Mouse (Mus musculus) heart, postnatal 4 days (tissue): Measurements from ENCODE around the gene Crocc2. TPM values are rescaled to one million over a fixed set of nuclear protein-coding genes. Genes with fewer than 3 reads are reported as not detected.
"Not testable (repeated sequence)": the region's sequence is repeated elsewhere in the genome, so short reads cannot be mapped to it uniquely, and the experiment has no call there.

Experiments
- DNase-seq: peaks from one replicate; pipeline ENCODE4 v3.0.0; 2021
- total RNA-seq, 2 experiments: library from RNA; stranded (reverse); gene quantifications; 2 replicates each; pipeline ENCODE4 v1.2.3; 2021

Gene Crocc2
- total RNA-seq, 2 experiments from 2014 or later, result 0.45 to 0.48 TPM

DNA sequence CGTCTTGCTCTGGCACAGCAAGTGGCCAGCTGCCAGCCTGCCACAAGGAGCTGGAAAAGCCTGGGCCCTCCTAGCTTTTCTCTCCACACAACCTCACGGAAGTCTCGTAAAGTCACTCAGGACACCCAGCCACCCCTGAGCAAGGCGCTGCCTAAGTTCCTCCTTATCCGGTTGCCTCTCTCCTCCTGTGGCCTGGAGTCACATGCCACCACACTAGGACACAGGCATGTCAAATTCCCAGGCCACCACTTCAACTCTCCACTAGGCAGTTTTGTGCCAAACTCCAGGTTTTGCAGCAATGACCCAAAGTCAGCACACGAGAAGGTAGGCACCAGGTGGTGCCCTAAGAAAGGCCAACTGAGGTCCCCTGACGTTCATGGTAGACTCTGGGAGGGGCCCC lies 5.9 kb upstream of the Crocc2 start:
- no peak for DNase-seq

DNA sequence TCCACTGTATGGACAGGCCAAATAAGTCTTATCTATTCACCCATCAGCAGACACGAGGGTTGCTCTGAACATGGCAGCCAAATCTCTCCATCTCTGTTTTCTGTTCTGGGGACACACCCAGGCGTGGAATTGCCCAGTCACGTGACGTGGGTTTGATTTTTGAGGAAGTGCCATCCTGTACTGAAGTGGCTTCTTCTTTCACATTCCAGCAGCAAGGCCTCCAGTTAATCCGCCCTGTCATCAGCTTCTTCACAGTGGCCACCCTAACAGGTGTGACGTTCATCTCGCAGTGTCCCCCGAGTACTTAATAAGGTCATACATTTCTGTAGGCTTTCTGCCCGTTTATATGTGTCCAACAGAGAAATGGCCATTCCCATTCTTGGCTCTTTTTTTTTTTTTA lies 3.1 kb upstream of the Crocc2 start:
- DNase-seq, result no peak

DNA sequence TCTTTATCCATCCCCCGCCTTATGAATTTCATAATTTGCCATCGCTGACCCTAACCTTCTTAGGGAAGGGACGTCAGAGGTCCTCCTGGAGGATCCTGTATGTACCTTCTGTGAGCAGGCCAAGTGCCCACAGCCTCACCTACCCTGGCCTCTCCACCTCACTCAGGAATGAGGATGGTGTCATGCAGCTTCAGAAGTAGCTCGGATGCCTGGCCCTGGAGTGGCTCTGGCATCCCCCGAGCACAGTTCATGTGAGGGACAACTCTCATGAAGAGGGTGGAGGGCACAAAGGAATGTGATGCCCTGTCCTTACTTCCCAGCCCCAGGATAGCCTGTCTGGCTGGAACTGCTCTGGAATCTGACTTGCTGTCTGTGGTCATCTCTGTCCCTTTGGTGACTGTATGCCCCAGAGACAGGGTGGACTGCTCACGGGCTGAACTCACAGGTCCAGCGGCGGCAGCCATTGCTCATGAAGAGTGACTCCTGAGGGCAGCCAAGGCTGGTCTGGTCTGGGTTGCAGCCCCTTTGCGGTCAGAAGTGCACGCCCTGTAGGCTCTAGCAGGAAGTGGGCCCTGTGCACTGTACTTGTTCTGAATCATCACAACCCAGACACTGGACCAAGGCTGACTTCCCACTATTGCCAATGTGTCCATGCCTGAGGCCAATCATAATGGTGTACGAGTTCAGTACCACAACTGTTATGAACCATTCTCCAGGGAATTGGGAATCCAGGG lies 2.0 kb upstream of the Crocc2 start:
- DNase-seq, result no peak

DNA sequence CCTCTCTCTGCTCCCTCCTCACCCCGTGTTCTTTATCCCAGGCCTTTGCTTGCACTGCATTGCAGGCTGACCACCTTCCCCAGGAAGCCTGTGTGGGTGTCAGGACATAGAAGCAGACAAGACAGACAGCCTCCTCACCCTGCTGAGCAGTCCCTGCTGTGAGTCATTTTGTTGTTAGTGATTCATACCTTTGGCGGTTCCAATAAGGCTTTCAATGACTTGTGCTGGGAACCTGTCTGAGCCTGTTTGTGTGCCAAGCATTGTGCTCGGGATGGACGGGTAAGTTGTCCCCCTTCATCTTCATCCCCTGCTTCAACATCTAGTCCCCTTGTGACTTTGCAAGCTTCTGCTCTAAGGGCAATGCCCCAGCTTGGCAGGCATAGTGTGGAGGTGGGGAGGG lies 5.1 kb downstream of the Crocc2 start:
- no peak for DNase-seq

DNA sequence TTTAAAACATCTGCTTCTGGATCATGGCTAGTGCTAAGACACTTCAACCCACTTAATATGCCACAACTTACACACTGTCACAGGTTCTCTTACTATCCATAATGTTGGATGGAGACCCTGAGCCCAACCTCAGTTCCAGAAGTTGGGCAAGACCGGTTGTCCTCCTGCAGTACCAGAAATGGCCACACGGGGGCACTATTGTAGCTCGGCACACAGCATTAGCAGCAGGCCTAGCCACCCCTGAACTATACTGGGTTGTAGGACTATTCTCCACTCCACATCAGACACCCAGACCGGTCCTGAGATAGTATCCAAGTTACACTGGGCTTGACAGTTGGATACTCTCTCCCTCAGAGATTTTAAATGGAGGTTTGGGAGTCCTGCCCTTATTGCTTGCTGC lies 5.9 kb downstream of the Crocc2 start:
- DNase-seq, result peak; percentile 91

DNA sequence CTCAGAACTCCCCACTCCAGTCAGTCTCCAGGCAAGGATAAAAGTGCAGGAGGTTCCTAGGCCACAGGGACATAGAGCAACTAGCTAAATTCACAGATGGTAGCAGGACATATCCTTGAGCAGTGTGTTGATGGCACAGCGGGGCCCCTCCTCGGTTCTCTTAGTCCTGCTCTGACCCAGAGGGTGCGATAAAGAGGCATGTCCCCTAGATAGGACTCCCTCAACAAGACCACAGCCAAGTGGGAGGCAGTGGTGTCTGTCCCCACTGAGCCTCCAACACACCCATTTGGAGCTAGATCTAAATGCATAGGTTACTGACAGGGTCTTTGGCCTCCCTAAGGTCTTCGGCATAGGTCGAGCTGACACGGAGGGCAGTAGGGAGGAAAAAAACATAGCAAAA lies 7.3 kb downstream of the Crocc2 start:
- DNase-seq, result no peak

DNA sequence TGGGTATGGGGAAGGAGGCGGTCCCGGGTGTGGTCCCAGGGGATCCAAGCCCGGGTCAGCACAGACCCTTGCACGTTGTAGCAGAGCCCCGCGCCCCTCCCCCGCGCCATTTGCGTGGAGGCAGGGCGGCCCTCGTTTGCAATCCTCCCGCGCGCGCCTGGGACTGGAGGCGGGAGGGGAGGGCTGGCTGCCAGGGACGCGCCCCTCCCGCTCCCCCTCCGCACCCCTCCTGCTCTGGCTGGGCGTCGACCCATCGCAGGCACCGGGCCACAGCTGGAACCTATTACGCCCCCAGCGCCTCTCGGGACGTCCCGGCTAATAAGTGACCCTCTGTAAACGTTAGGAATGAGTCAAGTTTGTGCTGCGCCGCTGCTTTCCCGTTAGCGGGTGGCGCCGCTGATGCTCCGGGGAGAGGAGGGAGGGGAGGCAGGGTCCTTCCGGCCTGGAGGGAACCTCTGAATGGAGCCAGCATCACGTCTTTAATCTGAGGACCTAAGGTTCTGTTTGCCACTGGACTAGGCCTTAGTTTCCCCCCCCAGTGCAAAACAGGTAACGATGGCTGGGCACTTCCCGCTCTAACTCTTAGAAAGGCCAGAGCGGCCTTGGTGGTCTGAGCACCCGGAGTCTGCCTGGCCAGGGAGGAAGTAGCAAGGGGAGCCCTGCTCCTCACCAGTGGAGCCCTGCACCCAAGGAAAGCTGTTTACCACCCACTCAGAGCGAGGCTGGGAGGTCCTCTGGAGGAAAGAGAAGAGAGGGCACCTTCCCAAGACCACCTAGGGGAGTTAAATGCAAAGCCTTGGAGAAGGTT lies 8.2 kb downstream of the Crocc2 start:
- peak; percentile 81 for DNase-seq

DNA sequence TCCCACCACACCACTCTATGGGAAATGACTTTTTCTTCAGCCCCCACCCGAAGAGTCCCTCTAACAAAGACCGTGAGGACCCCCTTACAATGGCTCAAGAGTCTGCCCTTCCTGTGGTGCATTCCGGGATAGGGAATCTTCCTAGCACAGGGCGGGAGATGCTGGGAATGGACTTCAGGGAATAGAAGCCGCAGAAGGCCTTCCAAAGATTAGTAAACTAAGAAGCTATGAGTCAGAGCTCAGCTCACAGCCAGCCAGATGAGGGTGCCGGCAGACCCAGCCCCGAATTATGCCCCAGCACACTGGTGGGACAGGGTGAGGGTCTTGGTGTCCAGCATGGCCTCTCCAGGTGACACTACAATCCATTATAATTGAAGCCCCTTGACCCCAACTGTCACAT lies 13.8 kb downstream of the Crocc2 start:
- DNase-seq, result no peak

DNA sequence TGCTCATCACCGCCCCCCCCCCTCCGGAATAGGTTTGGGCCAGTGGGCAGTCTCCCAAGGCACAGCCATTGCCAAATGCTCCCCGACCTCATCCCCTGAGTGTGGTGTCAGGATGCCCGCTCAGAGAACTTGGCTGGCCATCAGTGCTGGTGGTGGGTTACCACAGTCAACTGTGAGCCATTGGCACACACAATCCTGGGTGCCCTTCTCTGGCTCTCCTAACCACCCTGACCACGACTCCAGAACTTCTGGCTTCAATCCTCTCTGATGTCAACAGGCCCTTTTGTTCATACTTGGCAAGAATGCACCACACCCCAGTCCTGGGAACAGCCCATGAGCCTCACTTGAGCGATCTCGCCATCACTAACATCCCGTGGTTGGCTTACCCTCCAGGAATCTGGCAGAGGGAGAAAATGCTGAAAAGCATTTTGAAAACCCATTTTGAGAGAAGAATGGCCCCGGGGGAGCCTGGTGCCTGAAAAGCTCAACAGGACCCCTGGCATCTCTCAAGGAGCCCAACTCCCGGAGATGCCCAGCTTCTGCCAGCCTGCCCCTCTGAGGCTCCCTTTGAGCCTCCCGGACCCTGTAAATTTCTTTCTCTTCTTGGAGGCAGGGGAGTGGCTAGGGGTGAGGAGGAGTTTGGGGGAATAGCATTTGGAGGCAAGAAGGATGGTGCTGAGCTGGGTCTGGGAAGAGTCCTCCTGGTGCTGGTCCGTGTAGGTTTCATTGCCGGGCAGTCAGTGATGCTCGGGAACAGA lies 15.7 kb downstream of the Crocc2 start:
- DNase-seq, result no peak

DNA sequence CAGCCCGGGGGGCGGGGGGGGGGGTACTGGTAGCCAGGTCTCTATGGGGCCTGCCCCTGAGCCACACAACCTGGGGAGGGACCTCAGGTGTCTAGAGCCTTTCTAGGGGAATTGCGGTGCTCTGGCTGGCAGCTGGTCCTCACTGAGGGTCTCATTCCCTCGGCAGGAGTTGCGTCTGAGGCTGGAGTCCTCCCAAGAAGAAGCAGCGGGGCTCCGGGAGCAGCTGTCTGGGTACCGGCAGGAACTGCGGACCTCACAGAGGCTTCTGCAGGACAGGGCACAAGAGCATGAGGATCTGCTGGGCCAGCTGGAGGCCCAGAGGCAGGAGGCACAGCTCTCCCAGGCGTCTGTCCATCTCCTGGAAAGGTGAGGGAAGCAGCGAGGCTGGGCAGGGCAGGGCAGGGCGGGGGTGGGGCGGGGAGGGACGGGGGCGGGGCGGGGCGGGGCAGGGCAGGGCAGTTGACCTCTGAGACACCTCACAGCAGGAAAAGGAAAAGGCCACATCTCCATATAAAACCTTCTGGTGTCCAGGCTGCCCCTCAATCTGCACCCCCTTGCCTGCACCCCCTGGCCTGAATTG lies 22.3 kb downstream of the Crocc2 start:
- no peak for DNase-seq

DNA sequence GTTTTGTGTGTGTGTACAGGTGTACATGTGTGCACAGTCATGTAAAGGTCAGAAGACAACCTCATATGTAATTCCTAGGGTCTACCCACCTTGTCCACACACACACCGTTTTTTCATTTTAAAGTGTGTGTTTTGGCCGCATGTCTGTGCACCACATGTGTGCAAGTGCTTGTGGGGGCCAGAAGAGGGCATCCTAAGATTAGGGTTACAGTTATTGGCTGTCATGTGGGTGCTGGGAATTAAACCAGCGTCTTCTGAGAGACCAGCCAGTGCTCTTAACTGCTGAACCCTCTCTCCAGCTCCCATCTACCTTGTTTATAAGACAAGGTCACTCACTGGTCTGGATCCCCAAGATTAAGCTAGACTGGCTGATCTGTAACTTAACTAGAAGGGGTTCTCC lies 26.4 kb downstream of the Crocc2 start:
- DNase-seq, result no peak

DNA sequence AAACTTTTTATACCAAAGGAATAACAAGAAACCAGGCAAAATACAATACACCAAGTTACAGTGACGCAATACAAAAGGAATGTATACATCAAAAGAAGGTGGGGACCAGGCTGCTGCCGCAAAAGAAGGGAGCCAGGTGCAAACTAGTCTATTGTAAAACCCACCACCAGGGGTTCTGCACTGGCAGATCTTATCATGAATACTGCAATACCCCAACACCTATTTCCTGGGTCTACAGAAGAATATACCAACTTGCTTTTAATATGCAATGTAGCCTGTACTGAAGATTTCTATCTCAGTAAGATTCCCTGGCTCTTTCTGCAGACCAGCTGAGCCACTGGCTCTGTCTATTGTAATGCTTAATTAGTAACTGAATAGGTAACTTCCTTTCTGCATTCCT lies 28.9 kb downstream of the Crocc2 start:
- not testable (repeated sequence) for DNase-seq

DNA sequence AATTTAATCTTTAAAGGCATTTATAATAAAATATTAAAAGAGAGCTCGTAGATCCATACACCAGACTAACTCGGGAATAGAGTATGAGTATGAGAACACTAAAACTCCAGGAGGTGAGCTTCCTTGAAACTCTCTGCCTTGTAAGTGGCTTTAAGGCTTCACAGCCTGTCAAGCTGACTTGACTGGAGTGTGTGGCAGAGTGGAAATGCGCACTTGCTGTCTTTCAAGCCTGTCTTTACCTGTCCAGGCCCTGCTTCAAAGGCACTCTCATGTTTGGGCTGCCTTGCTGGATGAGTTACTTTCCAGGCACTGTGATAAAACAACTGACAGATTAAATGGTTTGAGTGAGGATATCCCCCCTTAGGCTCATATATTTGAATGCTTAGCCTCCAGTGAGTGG lies 29.4 kb downstream of the Crocc2 start:
- no peak for DNase-seq

DNA sequence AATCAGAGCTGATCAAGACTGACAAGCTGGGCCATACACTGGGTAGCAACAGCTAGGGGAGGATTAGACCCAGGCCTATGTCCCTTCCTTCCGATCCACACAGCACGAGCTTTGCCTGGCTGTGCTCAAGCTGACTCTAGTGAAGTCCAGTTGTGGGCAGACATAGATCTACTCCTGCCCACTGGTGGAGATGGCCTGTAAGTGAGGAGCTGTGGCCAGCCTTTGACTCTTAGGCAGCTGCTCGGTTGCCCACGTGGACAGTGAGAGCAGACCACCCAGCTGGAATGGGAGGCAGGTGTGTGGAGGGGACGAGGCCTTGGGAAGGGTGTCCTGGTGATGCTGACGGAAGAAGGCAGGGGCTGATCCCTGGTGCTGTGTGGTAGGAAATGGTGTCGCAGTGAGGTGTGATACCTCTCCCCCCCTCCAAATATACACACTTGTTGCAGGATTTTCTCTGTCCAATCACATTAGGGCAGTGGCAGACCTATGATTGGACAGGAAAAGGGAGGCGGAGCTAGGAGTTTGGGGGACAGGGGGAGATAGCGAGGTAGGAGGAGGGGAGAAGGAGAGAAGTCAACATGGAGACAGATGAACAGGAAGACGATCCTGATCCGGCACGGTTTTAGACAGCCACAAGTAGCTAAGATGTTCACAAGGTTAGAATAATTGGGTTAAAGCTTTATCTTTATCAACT lies 37.9 kb downstream of the Crocc2 start:
- no peak for DNase-seq

DNA sequence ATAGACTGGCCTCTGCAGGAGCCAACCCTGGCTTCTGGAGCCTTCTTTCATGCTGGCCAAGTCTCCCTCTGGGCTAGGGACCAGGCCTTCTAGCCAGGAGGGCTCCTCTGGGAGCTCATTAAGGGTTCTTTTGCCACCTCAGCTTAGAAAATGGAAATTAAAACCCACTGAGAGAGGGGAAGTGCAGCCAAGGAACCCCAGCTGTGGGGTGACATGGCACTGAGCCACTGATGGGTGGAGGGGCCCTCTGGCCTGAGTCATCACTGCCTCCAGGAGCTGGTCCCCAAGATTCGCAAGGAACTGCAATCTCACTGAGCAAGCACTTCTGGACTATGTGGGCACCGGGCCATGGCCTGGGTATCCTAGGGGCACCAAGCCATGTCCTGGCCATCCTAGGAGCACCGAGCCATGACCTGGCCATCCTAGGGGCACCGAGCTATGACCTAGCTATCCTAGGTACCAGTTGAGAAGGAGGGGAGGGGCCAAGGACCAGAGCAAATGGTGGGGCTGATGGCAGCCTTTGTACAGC lies 39.1 kb downstream of the Crocc2 start:
- DNase-seq, result no peak

DNA sequence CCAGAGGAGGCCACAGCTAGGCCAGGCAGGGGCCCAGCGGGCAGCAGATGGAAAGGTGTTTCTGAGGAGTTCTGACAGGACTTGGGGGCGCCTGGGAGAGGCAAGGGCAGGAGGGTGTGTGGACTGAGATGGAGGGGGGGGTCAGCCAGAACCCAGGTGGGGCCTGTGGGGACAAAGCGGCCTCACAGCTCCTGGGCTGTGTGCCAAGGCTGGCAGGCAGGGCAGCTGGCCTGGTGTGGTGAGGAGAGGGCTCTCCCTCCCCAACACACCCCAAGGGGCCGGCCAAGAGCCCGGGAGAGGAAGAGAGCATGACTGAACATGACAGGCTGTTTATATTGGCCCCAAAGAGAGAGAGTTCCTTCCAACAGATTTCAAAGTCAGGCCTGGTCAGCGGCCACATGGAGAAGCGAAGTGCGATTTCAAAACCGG lies 41.7 kb downstream of the Crocc2 start:
- peak; percentile 85 for DNase-seq

DNA sequence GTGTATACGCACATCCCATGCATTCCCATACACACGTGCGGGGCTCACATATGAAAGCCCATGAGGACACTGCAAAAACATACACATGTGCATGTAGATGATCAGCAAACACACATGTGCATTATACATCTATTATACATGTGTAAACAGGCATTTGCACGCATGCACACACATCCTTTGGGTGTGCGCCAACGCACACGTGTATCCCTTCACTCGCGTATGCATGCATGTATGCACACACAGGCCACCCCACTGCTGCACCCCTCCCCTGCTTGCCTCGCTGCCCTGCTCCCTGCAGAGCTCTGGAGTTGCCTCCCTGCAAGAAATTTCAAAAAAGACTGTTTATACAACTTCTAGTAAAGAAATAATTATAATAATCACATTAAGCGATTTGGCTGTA lies 42.5 kb downstream of the Crocc2 start:
- DNase-seq, result no peak

DNA sequence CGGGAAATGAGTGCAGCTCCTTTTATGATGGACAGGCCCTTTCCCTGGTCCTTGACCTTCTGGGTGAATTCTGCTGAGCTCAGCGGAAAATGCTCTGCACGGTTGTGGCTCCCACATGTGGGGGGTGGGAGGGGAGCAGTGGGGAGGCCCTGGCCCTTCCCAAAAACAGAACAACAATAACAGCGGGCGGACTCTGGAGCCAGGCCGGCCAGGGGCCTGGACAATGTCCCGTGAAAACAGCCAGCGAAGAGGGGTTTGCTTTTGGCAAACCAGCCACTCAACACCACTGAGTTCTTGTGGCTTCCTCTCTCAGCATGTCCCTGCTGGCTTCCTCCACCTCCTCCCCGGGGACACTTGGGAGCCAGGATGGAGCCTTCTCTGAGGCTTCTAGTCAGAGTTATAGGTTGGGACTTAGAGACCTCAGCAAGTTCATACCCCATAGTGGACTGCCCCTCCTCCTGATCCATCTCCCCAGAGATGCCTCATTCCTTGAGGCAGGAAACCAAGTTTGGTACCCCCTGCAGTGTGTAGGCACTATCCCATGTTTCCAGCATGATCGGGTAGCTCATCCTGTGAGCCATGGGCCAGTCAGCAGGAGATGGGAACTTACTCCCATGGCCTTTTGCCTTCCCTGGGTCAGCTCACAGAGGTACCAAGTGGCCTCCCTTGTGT lies 43.2 kb downstream of the Crocc2 start:
- DNase-seq, result peak; percentile 53

DNA sequence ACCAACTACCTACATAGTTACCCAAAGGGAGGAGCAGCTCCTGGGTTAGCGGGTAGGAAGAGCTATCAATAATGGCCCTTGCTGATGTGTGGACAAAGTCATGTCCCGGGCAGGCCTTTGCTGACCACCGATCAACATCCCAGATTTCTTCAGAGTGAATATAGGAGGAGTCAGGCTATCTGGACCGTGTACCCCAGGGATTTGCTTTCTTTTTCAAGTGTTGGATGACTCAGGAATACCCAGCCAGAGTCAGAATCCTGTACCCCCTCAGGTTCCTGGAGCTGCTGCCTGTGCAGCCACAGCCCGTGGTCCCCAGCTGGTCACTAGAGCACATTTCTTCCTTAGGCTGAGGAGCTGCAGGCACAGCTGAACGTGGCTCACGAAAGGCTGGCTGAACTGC lies 43.9 kb downstream of the Crocc2 start:
- no peak for DNase-seq

DNA sequence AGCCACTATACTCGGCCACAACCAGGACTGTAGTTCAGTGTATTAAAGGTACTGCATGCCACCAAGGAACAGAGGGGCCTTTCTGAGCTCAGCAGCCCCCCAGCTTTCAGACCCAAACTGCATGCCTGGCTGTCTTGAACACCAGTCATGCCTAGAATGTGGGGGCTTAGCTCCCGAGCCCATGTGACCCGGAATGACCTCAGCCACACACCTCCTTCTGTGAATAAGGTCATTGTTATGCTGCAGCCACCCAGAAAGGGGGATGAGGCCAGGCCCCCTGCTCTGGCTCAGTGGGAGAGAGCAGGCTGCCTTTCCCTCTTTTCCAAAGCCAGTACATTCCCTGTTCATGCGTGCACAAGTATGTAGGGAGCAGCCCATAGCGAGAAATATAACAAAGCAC lies 46.1 kb downstream of the Crocc2 start:
- DNase-seq, result no peak

DNA sequence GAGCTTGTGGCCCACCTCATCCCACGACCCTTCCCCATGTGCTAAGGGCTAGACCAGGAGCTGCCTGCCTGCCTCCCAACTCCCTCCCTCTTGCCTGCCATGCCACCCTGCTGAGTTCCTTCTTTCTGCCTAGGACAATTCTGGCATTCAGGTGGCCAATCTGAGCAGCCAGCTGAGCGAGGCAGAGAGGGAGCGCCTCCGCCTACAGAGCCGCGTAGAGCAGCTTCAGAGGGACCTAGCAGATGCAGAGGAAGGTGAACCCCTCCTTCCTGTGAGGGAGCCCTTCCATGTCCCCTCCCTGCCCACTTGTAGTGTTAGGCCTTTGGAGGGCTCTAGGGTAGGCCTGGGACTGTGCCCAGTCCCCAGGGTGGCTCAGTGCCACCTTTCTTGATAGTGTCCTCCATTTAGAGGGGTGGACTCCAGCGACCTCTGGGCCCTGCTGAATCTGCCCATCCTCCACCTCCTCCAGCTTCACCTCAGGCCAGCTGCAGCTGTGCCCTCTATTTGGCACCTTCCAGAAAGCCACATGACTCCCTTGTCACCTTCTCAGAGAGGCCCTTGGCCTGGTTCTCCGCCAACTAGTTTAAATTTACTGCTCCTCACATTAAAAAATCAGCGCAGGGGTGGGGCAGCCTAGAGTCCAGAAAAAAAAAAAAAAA lies 48.4 kb downstream of the Crocc2 start:
- DNase-seq, result peak; percentile 77
